In genomic region chr11:116643579-116644224, GRCm38 (mm10) we compare ENCODE assay signal across 9 mouse cellular contexts. TPM values are rescaled to one million over a fixed set of nuclear protein-coding genes. Genes with fewer than 3 reads are reported as not detected.
DNase-seq lines count a peak whose midpoint lies in the region; ATAC-seq lines count a peak whose summit lies in the region.
"Had no signal": no experiment of that assay in that cellular context is flagged by ENCODE, and none has a peak within 500 bp of the region (broad histone marks: within the 10 kb centered on the region; RNA-seq: fewer than 3 reads in every experiment).

No protein-coding gene starts in this region.

- H3K27ac ChIP-seq in lung, embryonic 15.5 days = peak overlapping the region; percentile 42; the same call in 1 of the 2 replicates
- no peak overlapping the region for H3K27ac ChIP-seq in embryonic facial prominence, embryonic 11.5 days (replicated peaks; ENCODE audit: low read depth, low read length)
- peak overlapping the region; percentile 55 for H3K27ac ChIP-seq in hindbrain, embryonic 14.5 days
- peak overlapping the region; percentile 39 for H3K27ac ChIP-seq in neural tube, embryonic 13.5 days (replicated peaks)

- no peaks in the 10 kb centered on the region for H3K36me3 ChIP-seq in lung, embryonic 15.5 days
- H3K36me3 ChIP-seq in embryonic facial prominence, embryonic 11.5 days (replicated peaks; ENCODE audit: control insufficient read depth, insufficient read depth, low read depth, low read length) = no peaks in the 10 kb centered on the region
- H3K36me3 ChIP-seq in hindbrain, embryonic 14.5 days (replicated peaks; ENCODE audit: control insufficient read depth, insufficient read depth) = no peaks in the 10 kb centered on the region
- H3K36me3 ChIP-seq in neural tube, embryonic 13.5 days = 0 out of 2 replicates have a peak, but pooled peaks cover 2% of the 10 kb centered on the region

- no peak overlapping the region for H3K4me3 ChIP-seq in lung, embryonic 15.5 days
- H3K4me3 ChIP-seq in embryonic facial prominence, embryonic 11.5 days (ENCODE audit: low read depth, low read length) = peak overlapping the region; percentile 8; the same call in 1 of the 2 replicates
- H3K4me3 ChIP-seq in hindbrain, embryonic 14.5 days (replicated peaks; ENCODE audit: low read length) = 0 out of 2 replicates have a peak overlapping the region, but pooled peaks have one; percentile 0
- peak overlapping the region; percentile 23 for H3K4me3 ChIP-seq in neural tube, embryonic 13.5 days

- peak overlapping the region; percentile 46 for H3K4me2 ChIP-seq in lung, embryonic 15.5 days
- H3K4me2 ChIP-seq in embryonic facial prominence, embryonic 11.5 days (ENCODE audit: low read depth, low read length) = peak overlapping the region; percentile 49
- peak overlapping the region; percentile 49 for H3K4me2 ChIP-seq in hindbrain, embryonic 14.5 days (replicated peaks)
- H3K4me2 ChIP-seq in neural tube, embryonic 13.5 days = peak overlapping the region; percentile 52

- H3K27me3 ChIP-seq in lung, embryonic 15.5 days = no peaks in the 10 kb centered on the region
- no peaks in the 10 kb centered on the region for H3K27me3 ChIP-seq in embryonic facial prominence, embryonic 11.5 days (ENCODE audit: control insufficient read depth, insufficient read depth, low read length)
- no peaks in the 10 kb centered on the region for H3K27me3 ChIP-seq in hindbrain, embryonic 14.5 days (ENCODE audit: control insufficient read depth, insufficient read depth, low read length)
- H3K27me3 ChIP-seq in neural tube, embryonic 13.5 days = 0 out of 2 replicates have a peak, but pooled peaks cover 6% of the 10 kb centered on the region

- H3K9ac ChIP-seq in lung, embryonic 15.5 days = peak overlapping the region; percentile 23; the same call in 1 of the 2 replicates
- peak overlapping the region; percentile 43 for H3K9ac ChIP-seq in embryonic facial prominence, embryonic 11.5 days (replicated peaks; ENCODE audit: low read length)
- peak overlapping the region; percentile 47 for H3K9ac ChIP-seq in hindbrain, embryonic 14.5 days
- peak overlapping the region; percentile 62 for H3K9ac ChIP-seq in neural tube, embryonic 13.5 days

- H3K9me3 ChIP-seq in lung, embryonic 15.5 days = no peaks in the 10 kb centered on the region
- H3K9me3 ChIP-seq in embryonic facial prominence, embryonic 11.5 days (replicated peaks; ENCODE audit: control insufficient read depth, low read length) = no peaks in the 10 kb centered on the region
- no peaks in the 10 kb centered on the region for H3K9me3 ChIP-seq in hindbrain, embryonic 14.5 days (ENCODE audit: control insufficient read depth, low read length)
- H3K9me3 ChIP-seq in neural tube, embryonic 13.5 days = no peaks in the 10 kb centered on the region

- no peak for ATAC-seq in lung, embryonic 15.5 days (ENCODE audit: borderline replicate concordance, extremely low read depth, low FRiP score, low TSS enrichment)
- ATAC-seq in embryonic facial prominence, embryonic 11.5 days (replicated peaks; ENCODE audit: insufficient number of reproducible peaks, low FRiP score, low TSS enrichment, low read depth) = no peak; the same call in 1 of the 2 replicates
- 0 out of 2 replicates have a peak, but pooled peaks have one; percentile 22 for ATAC-seq in hindbrain, embryonic 14.5 days (ENCODE audit: low FRiP score)
- peak; percentile 28; the same call in 1 of the 2 replicates for ATAC-seq in neural tube, embryonic 13.5 days (ENCODE audit: low read depth)
- no peak for ATAC-seq in activated CD4-positive, CD25-positive, alpha-beta regulatory T cell, adult 4 months

- peaks cover 49% of the 10 kb centered on the region for H3K4me1 ChIP-seq in lung, embryonic 15.5 days
- H3K4me1 ChIP-seq in embryonic facial prominence, embryonic 11.5 days (ENCODE audit: control insufficient read depth, insufficient read depth, low read length) = peaks cover 26% of the 10 kb centered on the region
- H3K4me1 ChIP-seq in hindbrain, embryonic 14.5 days (replicated peaks; ENCODE audit: control insufficient read depth, insufficient read depth, low read length) = peaks cover 10% of the 10 kb centered on the region
- H3K4me1 ChIP-seq in neural tube, embryonic 13.5 days (replicated peaks) = peaks cover 32% of the 10 kb centered on the region

- WGBS in lung, embryonic 15.5 days = 14% methylated on average over 19 of the region's 19 CpGs
- 4% methylated on average over 18 of the region's 19 CpGs for WGBS in embryonic facial prominence, embryonic 11.5 days
- WGBS in hindbrain, embryonic 14.5 days = 5% methylated on average over 19 of the region's 19 CpGs
- 4% methylated on average over 19 of the region's 19 CpGs for WGBS in neural tube, embryonic 13.5 days

- DNase-seq in lung, postnatal 25 days (ENCODE audit: low spot score) = no peak
- DNase-seq in embryonic facial prominence, embryonic 11.5 days (ENCODE audit: low spot score) = peak; percentile 53
- no peak for DNase-seq in hindbrain, embryonic 14.5 days (ENCODE audit: low spot score)
- DNase-seq in right cerebral cortex, postnatal 36 days (ENCODE audit: low spot score in 2 of 2) = no peak
- no peak for DNase-seq in thymus, postnatal 4 days

RNA-seq across cellular contexts. Expression of gene Prcd, which starts 9.6 kb away (rescaled TPM):
- polyA plus RNA-seq in lung, embryonic 15.5 days (2015; fragmentation: Nextera tagmentation; extraction: Ambion mirVana) = 1.8 and 3.2 TPM in 2 replicates
- 0.43 and 0.77 TPM in 2 replicates for polyA plus RNA-seq in embryonic facial prominence, embryonic 11.5 days (2014; fragmentation: Nextera tagmentation; extraction: Ambion mirVana)
- 2.8 and 3.5 TPM in 2 replicates for polyA plus RNA-seq in hindbrain, embryonic 14.5 days (2014; fragmentation: Nextera tagmentation; extraction: Ambion mirVana)
- polyA plus RNA-seq in neural tube, embryonic 13.5 days (2015; fragmentation: Nextera tagmentation; extraction: Ambion mirVana) = 1.9 and 2.3 TPM in 2 replicates
- polyA plus RNA-seq in activated CD4-positive, CD25-positive, alpha-beta regulatory T cell, adult 4 months (2017; shearing (Covaris generic)) = not detected
- polyA plus RNA-seq: liver, adult 2 months had no signal

RNA-seq across cellular contexts. Expression of gene Cygb, which starts 10.4 kb away (rescaled TPM):
- polyA plus RNA-seq in lung, embryonic 15.5 days (2015; fragmentation: Nextera tagmentation; extraction: Ambion mirVana) = 11.2 and 11.9 TPM in 2 replicates
- polyA plus RNA-seq in embryonic facial prominence, embryonic 11.5 days (2014; fragmentation: Nextera tagmentation; extraction: Ambion mirVana) = 3.5 and 3.8 TPM in 2 replicates
- 26.5 and 29.7 TPM in 2 replicates for polyA plus RNA-seq in hindbrain, embryonic 14.5 days (2014; fragmentation: Nextera tagmentation; extraction: Ambion mirVana)
- polyA plus RNA-seq in neural tube, embryonic 13.5 days (2015; fragmentation: Nextera tagmentation; extraction: Ambion mirVana) = 16.1 and 17.2 TPM in 2 replicates
- not detected for polyA plus RNA-seq in activated CD4-positive, CD25-positive, alpha-beta regulatory T cell, adult 4 months (2017; shearing (Covaris generic))

RNA-seq across cellular contexts. Expression of gene Rhbdf2, which starts 16.9 kb away (rescaled TPM):
- 12.5 and 13.5 TPM in 2 replicates for polyA plus RNA-seq in lung, embryonic 15.5 days (2015; fragmentation: Nextera tagmentation; extraction: Ambion mirVana)
- polyA plus RNA-seq in embryonic facial prominence, embryonic 11.5 days (2014; fragmentation: Nextera tagmentation; extraction: Ambion mirVana) = 2.8 and 3.1 TPM in 2 replicates
- 1.1 and 1.2 TPM in 2 replicates for polyA plus RNA-seq in hindbrain, embryonic 14.5 days (2014; fragmentation: Nextera tagmentation; extraction: Ambion mirVana)
- polyA plus RNA-seq in neural tube, embryonic 13.5 days (2015; fragmentation: Nextera tagmentation; extraction: Ambion mirVana) = 3.7 TPM in 2 replicates
- polyA plus RNA-seq in activated CD4-positive, CD25-positive, alpha-beta regulatory T cell, adult 4 months (2017; shearing (Covaris generic)) = 1 to 10 TPM; 4.9 to 5.0 TPM

RNA-seq across cellular contexts. Expression of gene Aanat, which starts 57.5 kb away (rescaled TPM):
- polyA plus RNA-seq in lung, embryonic 15.5 days (2015; fragmentation: Nextera tagmentation; extraction: Ambion mirVana) = not detected in 2 replicates
- not detected in 2 replicates for polyA plus RNA-seq in embryonic facial prominence, embryonic 11.5 days (2014; fragmentation: Nextera tagmentation; extraction: Ambion mirVana)
- 0.15 TPM in 1 of 2 replicates, not detected in the other for polyA plus RNA-seq in hindbrain, embryonic 14.5 days (2014; fragmentation: Nextera tagmentation; extraction: Ambion mirVana)
- 0.18 TPM in 1 of 2 replicates, not detected in the other for polyA plus RNA-seq in neural tube, embryonic 13.5 days (2015; fragmentation: Nextera tagmentation; extraction: Ambion mirVana)
- not detected for polyA plus RNA-seq in activated CD4-positive, CD25-positive, alpha-beta regulatory T cell, adult 4 months (2017; shearing (Covaris generic))
- polyA plus RNA-seq: liver, adult 2 months had no signal

Comparison
In these comparisons a context has a peak if more than half of its experiments do, and no peak if none do; other contexts are left out.
1. ATAC-seq: peak in hindbrain, embryonic 14.5 days (single experiment) and neural tube, embryonic 13.5 days (single experiment); none in lung, embryonic 15.5 days (single experiment), embryonic facial prominence, embryonic 11.5 days (single experiment) and activated CD4-positive, CD25-positive, alpha-beta regulatory T cell, adult 4 months (single experiment).
2. Peak in every context shown above with its lines, with median percentiles within 50 percentile points of each other: H3K4me2 ChIP-seq and H3K9ac ChIP-seq.